Mouse (Mus musculus): ENCODE data around the gene RPS10-NUDT3. TPM values are rescaled to one million over a fixed set of nuclear protein-coding genes. Genes with fewer than 3 reads are reported as not detected.

RPS10-NUDT3 gene
- polyA plus RNA-seq (2012) = not detected in 2 replicates

GRCm38 (mm10) chr17:27634871-27635574, at the start of gene RPS10-NUDT3:
TSS of gene RPS10-NUDT3 (minus strand) at chr17:27635222.
- Histone ChIP-seq H3K27me3 (ENCODE audit: control insufficient read depth) (no peaks in the 10 kb centered on the region), H3K4me1 (ENCODE audit: control insufficient read depth) (peaks cover 62% of the 10 kb centered on the region), H3K4me3 (replicated peaks) (peak within 1 kb of the TSS; percentile 97), H3K9me3 (ENCODE audit: control insufficient read depth, low read length) (no peaks in the 10 kb centered on the region), H3K36me3 (ENCODE audit: control insufficient read depth) (peaks cover 45% of the 10 kb centered on the region)
- TF ChIP-seq TAL1 (IDR thresholded peaks at IDR 0.05; ENCODE audit: low read length) = no peak

- Histone ChIP-seq H3K27me3 (ENCODE audit: control insufficient read depth) (peaks cover 14% of the 10 kb centered on the region), H3K9me3 (ENCODE audit: control insufficient read depth, low read length) (no peaks in the 10 kb centered on the region), H3K4me1 (ENCODE audit: control insufficient read depth) (no peaks in the 10 kb centered on the region), H3K36me3 (ENCODE audit: control insufficient read depth) (no peaks in the 10 kb centered on the region), H3K4me3 (replicated peaks) (no peak overlapping the region)
- TF ChIP-seq TAL1 (IDR thresholded peaks at IDR 0.05; ENCODE audit: low read length) (no peak), GATA1 (IDR thresholded peaks at IDR 0.05; ENCODE audit: low read length) (no peak)
Observed at GRCm38 (mm10) chr17:27678924-27679813, 44.1 kb upstream of the RPS10-NUDT3 start.

- no peak overlapping the region for H3K4me3 ChIP-seq (replicated peaks)
- H3K36me3 ChIP-seq (ENCODE audit: control insufficient read depth) = no peaks in the 10 kb centered on the region
- H3K27me3 ChIP-seq (ENCODE audit: control insufficient read depth) = no peaks in the 10 kb centered on the region
- no peaks in the 10 kb centered on the region for H3K9me3 ChIP-seq (ENCODE audit: control insufficient read depth, low read length)
- TF ChIP-seq GATA1 (IDR thresholded peaks at IDR 0.05; ENCODE audit: low read length) (no peak), TAL1 (IDR thresholded peaks at IDR 0.05; ENCODE audit: low read length) (no peak)
- no peaks in the 10 kb centered on the region for H3K4me1 ChIP-seq (ENCODE audit: control insufficient read depth)
Observed at GRCm38 (mm10) chr17:27677756-27678155, 42.7 kb upstream of the RPS10-NUDT3 start.

- TF ChIP-seq TAL1 (IDR thresholded peaks at IDR 0.05; ENCODE audit: low read length) (no peak), GATA1 (IDR thresholded peaks at IDR 0.05; ENCODE audit: low read length) (no peak)
- Histone ChIP-seq H3K4me1 (ENCODE audit: control insufficient read depth) (no peaks in the 10 kb centered on the region), H3K27me3 (ENCODE audit: control insufficient read depth) (no peaks in the 10 kb centered on the region), H3K36me3 (ENCODE audit: control insufficient read depth) (no peaks in the 10 kb centered on the region), H3K4me3 (replicated peaks) (no peak overlapping the region), H3K9me3 (ENCODE audit: control insufficient read depth, low read length) (peaks cover 3% of the 10 kb centered on the region; the same call in 1 of the 2 replicates)
Observed at GRCm38 (mm10) chr17:27676270-27676669, 41.2 kb upstream of the RPS10-NUDT3 start.

- H3K4me3 ChIP-seq (replicated peaks) = no peak overlapping the region
- H3K4me1 ChIP-seq (ENCODE audit: control insufficient read depth) = no peaks in the 10 kb centered on the region
- no peaks in the 10 kb centered on the region for H3K36me3 ChIP-seq (ENCODE audit: control insufficient read depth)
- TF ChIP-seq GATA1 (IDR thresholded peaks at IDR 0.05; ENCODE audit: low read length) (no peak), TAL1 (IDR thresholded peaks at IDR 0.05; ENCODE audit: low read length) (no peak)
- H3K27me3 ChIP-seq (ENCODE audit: control insufficient read depth) = no peaks in the 10 kb centered on the region
- peaks cover 3% of the 10 kb centered on the region; the same call in 1 of the 2 replicates for H3K9me3 ChIP-seq (ENCODE audit: control insufficient read depth, low read length)
Observed at GRCm38 (mm10) chr17:27675453-27675852, 40.4 kb upstream of the RPS10-NUDT3 start.

GRCm38 (mm10) chr17:27673945-27674344, 38.9 kb upstream of the RPS10-NUDT3 start:
- H3K27me3 ChIP-seq (ENCODE audit: control insufficient read depth) = no peaks in the 10 kb centered on the region
- TF ChIP-seq GATA1 (IDR thresholded peaks at IDR 0.05; ENCODE audit: low read length) = no peak
- TF ChIP-seq TAL1 (IDR thresholded peaks at IDR 0.05; ENCODE audit: low read length) = no peak
- no peak overlapping the region for H3K4me3 ChIP-seq (replicated peaks)
- H3K36me3 ChIP-seq (ENCODE audit: control insufficient read depth) = no peaks in the 10 kb centered on the region
- H3K9me3 ChIP-seq (ENCODE audit: control insufficient read depth, low read length) = peaks cover 3% of the 10 kb centered on the region; the same call in 1 of the 2 replicates
- H3K4me1 ChIP-seq (ENCODE audit: control insufficient read depth) = no peaks in the 10 kb centered on the region

- Histone ChIP-seq H3K27me3 (ENCODE audit: control insufficient read depth) (no peaks in the 10 kb centered on the region), H3K4me1 (ENCODE audit: control insufficient read depth) (no peaks in the 10 kb centered on the region), H3K9me3 (ENCODE audit: control insufficient read depth, low read length) (peaks cover 3% of the 10 kb centered on the region; the same call in 1 of the 2 replicates), H3K4me3 (replicated peaks) (no peak overlapping the region), H3K36me3 (ENCODE audit: control insufficient read depth) (no peaks in the 10 kb centered on the region)
- TF ChIP-seq TAL1 (IDR thresholded peaks at IDR 0.05; ENCODE audit: low read length) (no peak), GATA1 (IDR thresholded peaks at IDR 0.05; ENCODE audit: low read length) (no peak)
Observed at GRCm38 (mm10) chr17:27671720-27672119, 36.7 kb upstream of the RPS10-NUDT3 start.

GRCm38 (mm10) chr17:27658767-27659166, 23.7 kb upstream of the RPS10-NUDT3 start:
- no peaks in the 10 kb centered on the region for H3K36me3 ChIP-seq (ENCODE audit: control insufficient read depth)
- H3K9me3 ChIP-seq (ENCODE audit: control insufficient read depth, low read length) = peaks cover 4% of the 10 kb centered on the region
- no peak for TF ChIP-seq GATA1 (IDR thresholded peaks at IDR 0.05; ENCODE audit: low read length)
- TF ChIP-seq TAL1 (IDR thresholded peaks at IDR 0.05; ENCODE audit: low read length) = no peak
- H3K4me1 ChIP-seq (ENCODE audit: control insufficient read depth) = peaks cover 7% of the 10 kb centered on the region
- peaks cover 39% of the 10 kb centered on the region for H3K27me3 ChIP-seq (ENCODE audit: control insufficient read depth)
- no peak overlapping the region for H3K4me3 ChIP-seq (replicated peaks)

GRCm38 (mm10) chr17:27657123-27657522, 22.1 kb upstream of the RPS10-NUDT3 start:
- Histone ChIP-seq H3K4me1 (ENCODE audit: control insufficient read depth) (peaks cover 12% of the 10 kb centered on the region), H3K27me3 (ENCODE audit: control insufficient read depth) (peaks cover 53% of the 10 kb centered on the region), H3K36me3 (ENCODE audit: control insufficient read depth) (no peaks in the 10 kb centered on the region), H3K4me3 (replicated peaks) (no peak overlapping the region), H3K9me3 (ENCODE audit: control insufficient read depth, low read length) (peaks cover 6% of the 10 kb centered on the region)
- TF ChIP-seq TAL1 (IDR thresholded peaks at IDR 0.05; ENCODE audit: low read length) = no peak
- no peak for TF ChIP-seq GATA1 (IDR thresholded peaks at IDR 0.05; ENCODE audit: low read length)

All from erythroblast, embryonic 14.5 days (primary cell).